Mouse (Mus musculus): ENCODE measurements at regions not wholly inside any gene's neighbourhood (a gene's known extent, or its start where the extent isn't known, plus 50 kb on each side); places are given as distances from the start of the nearest gene placed in this dataset.
"Not testable (repeated sequence)": the region's sequence is repeated elsewhere in the genome, so short reads cannot be mapped to it uniquely, and the experiment has no call there.

DNA sequence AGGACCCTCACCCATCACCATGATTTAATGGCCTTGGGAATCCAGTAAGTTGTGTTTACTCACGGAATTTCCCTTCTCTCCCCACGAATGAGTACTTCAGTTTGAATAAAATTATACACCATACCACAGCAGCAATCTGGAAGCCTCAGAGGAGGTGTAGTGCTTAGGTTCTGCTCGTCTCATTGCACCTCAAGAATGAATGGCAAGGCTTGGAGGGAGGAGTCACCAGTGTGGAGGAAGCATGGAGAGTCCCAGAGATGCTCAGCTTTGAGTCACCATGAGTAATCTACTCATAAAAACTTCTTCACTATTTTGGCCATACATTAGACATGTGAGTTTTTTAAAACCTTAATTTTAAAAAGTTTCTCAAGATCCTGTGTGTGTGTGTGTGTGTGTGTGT lies 98.8 kb upstream of the Nrip1 start:
- no peak for DNase-seq
- intact Hi-C loops (cut with DNase I): no loop called here

GRCm38 (mm10) chr16:76471081-76471480 lies 97.5 kb upstream of the Nrip1 start:
- intact Hi-C loops (cut with DNase I): no loop called here
- no peak for DNase-seq

DNA sequence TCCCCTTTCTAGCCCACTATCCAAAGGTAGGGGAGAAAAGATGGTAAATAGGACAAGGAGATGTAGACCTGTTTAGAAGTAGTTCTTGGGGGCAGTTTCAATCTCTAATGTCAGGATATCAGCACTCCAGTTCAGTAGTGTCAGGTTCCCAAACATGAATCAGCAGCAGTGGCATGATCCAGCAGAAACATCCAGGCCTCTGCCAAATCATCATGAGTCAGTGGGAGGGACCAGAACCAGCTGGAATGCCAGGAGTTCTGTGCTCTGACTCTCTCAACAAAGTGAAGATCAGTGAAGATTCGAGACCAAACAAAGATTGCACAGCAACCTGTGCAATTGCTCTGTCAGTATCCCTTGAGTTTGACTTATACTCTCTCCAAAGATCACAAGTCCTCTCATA lies 85.9 kb upstream of the Nrip1 start:
- DNase-seq: no peak
- intact Hi-C loops (cut with DNase I): no loop called here

GRCm38 (mm10) chr16:76456300-76456599 lies 82.6 kb upstream of the Nrip1 start:
- intact Hi-C loops (cut with DNase I); DNase-seq: not testable (repeated sequence)

GRCm38 (mm10) chr16:76455499-76456299 lies 82.1 kb upstream of the Nrip1 start:
- DNase-seq: no peak

GRCm38 (mm10) chr16:76454741-76455465 lies 81.3 kb upstream of the Nrip1 start:
- intact Hi-C loops (cut with DNase I): no loop called here
- peak; percentile 32 to 40 for DNase-seq

More at GRCm38 (mm10) chr16:76455499-76456299, 82.1 kb upstream of the Nrip1 start:
- intact Hi-C loops (cut with DNase I): no loop called here

- intact Hi-C loops (cut with DNase I): no loop called here
- DNase-seq: peak in 1 of 2 experiments; percentile 14
Measured at GRCm38 (mm10) chr16:76453457-76454200, 80.0 kb upstream of the Nrip1 start.

DNA sequence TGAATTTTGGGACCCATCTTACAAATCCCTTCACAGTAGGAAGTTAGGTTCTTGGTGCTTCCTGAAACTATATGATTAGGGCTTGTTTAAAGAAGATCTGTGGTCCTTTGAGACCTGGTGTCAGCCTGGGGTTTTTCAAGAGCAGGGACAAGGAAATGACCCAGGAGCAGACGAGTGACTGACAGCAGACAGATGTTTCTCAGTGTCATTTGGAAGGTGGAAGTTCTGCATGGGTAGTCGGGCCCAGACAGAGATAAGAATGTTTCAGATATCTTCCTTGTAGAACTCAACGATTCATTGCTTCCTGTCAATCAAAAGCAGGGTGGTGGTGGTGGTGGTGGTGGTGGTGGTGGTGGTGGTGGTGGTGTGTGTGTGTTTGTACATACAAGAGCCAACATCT lies 75.1 kb upstream of the Nrip1 start:
- intact Hi-C loops (cut with DNase I): no loop called here
- no peak for DNase-seq

GRCm38 (mm10) chr16:76447033-76447432 lies 73.4 kb upstream of the Nrip1 start:
- DNase-seq: no peak
- intact Hi-C loops (cut with DNase I): no loop called here

DNA sequence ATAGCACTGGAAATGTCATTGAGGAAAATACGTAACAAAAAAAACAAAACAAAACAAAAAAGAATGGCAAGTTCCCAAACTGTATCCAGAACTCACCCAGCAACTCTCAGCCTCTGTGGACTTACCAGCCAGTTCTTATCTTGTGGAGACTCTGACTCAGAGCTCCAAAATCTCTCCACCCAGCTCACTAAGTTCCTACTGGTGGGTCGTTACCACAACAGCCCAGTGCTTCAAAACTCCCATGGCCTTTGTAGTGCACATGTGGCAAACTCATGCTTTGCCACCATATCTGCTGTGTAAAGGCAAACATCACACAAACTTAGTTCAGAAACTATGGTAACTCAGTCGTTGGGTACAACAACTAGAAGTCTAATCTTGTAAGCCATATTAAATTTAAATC lies 71.0 kb upstream of the Nrip1 start:
- no peak for DNase-seq
- intact Hi-C loops (cut with DNase I): no loop called here

GRCm38 (mm10) chr16:76442635-76443034 lies 69.0 kb upstream of the Nrip1 start:
- intact Hi-C loops (cut with DNase I): no loop called here
- DNase-seq: no peak

GRCm38 (mm10) chr16:76441803-76442448 lies 68.3 kb upstream of the Nrip1 start:
- DNase-seq: no peak
- intact Hi-C loops (cut with DNase I): no loop called here

DNA sequence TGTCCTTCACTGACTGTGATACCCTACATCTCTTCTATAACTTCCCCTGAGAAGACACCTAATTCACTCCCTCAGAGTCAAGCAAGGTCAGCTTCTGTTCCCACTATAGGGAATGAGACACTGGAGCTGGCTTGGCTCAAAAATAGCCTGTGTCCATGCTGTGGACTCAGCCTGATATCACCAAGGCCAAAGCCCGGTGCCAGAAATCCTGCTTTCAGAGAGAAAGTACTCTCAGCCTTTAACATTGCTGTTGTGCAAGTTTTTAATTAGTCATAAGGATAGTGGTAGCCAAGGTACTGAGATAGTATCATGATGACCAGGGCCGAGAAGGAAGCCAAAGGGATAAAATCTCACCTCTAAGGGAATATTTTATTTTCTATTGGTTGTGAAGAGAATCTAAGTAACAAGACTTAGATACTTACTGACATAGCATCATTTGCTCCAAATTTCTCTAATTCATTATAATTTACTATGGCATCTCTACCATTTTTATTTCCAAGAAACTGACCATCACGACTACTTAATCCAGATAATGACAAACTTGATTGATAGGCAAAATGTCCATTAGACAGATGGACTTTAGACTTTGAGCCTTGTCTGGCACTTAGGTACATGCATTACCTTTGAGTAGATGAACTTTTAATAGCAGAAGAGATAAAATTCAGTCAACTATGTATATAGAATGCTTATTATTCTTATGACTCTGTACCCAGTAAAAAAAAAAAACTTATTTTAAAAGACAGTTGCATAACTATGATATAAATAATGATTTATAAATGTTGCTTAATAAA lies 64.7 kb upstream of the Nrip1 start:
- intact Hi-C loops (cut with DNase I): no loop called here
- peak; percentile 53 to 62 for DNase-seq

DNA sequence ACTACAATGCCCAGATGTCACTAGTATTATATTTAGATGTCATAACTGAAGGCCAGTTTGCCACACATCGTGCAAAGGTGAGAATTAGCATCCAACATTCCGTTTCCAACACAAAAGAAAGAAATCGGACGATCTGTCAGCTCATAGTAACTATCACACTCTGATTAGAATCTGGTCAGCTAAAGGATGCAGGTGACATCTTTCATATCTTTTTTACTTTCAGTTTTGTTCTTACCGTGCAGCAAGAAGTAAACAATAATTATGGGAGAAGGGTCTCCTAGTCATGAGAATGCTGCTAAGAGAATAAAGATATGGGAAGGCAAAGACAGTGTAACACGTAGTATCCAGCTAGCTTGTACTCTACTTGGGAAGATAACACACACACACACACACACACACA lies 62.7 kb upstream of the Nrip1 start:
- no peak for DNase-seq
- intact Hi-C loops (cut with DNase I): no loop called here

DNA sequence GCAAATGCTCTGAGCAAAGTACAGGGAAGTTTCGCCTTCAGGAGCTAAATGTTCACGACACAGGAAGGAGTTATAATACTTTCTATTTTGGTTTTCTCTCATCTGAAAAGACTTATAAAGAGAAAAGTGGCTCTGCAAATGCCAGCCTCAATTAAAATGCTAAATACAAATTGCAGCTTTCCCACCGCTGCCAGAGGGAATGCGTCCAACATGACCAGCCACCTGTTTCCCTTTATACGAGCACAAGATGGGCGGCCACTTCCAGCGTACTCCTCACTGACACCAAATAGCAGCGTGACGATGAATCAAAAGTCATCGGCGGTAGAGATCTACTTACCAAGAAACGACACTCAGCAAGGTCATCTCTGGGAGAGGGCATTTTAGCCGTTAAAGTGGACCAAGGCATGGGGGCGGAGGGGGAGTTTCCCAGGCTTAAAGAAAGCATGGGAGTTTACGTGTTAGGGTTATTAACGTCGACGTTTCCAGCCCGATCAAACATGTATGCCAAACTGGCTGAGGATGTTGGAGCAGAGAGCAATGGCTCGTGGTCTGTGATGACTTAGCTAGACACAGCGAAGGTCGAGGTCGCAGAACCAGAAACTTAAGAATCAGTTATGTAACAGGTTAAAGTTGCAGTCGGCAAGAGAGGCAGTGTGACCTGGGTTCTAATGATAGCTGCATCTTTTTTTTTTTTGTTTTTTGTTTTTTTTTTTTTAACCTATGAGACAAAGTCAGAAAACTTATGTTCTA lies 59.6 kb upstream of the Nrip1 start:
- peak; percentile 25 to 41 for DNase-seq
- intact Hi-C loops (cut with DNase I): loop anchor here (2.0 kb wide), 1 partner anchor 60 kb away; the partner anchor contains the start of gene Nrip1

- intact Hi-C loops (cut with DNase I): loop anchor here (2.0 kb wide), 1 partner anchor 60 kb away; the partner anchor contains the start of gene Nrip1
- peak; percentile 77 to 83 for DNase-seq
Measured at GRCm38 (mm10) chr16:76432304-76432703, 58.7 kb upstream of the Nrip1 start.

DNA sequence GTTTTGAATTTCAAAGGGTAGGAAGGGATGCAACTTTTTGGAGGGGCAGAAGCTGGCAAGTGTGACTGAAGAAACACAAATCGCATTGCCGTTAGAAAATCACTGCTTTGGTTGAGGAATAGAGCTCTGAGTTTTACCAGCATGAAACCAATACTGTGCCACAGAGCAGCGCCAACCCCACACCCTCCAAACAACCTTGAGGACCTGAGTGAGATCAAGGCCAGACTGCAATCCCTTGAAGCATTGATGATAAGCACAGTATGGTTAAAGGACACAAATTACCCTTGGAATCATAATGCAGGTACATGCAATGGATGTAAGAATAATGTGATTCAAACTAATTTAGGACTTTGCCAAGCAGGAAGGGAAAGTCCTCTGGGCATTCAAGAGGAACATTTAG lies 55.5 kb upstream of the Nrip1 start:
- no peak for DNase-seq
- intact Hi-C loops (cut with DNase I): no loop called here

GRCm38 (mm10) chr16:76423964-76424363 lies 50.3 kb upstream of the Nrip1 start:
- intact Hi-C loops (cut with DNase I): no loop called here
- DNase-seq: no peak

All from heart, postnatal 10 days (tissue).